Mouse (Mus musculus): Measurements from ENCODE around the gene Olfr732.

The Olfr732 gene

DNA sequence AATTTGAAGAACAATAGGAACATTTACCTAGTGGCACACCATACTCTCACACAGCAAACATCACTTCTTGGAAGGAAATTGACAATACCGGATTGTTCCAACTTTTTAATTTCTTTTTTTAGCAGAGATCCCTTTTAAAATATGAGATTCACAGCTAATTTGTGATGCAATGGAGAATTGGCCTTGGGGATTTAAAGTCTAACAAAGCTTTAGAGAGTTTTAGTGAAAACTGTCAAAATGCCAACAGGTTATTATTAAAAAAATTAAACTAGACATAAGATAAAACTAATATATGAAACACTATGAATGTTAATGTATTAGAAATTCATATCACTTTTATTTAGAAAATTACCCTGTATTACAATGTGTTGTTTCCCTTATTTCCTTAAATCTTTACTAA lies at the start of gene Olfr732:
TSS of gene Olfr732 (minus strand) at position 101 of the 400 bp plus-strand sequence.
- DNase-seq: no peak

DNA sequence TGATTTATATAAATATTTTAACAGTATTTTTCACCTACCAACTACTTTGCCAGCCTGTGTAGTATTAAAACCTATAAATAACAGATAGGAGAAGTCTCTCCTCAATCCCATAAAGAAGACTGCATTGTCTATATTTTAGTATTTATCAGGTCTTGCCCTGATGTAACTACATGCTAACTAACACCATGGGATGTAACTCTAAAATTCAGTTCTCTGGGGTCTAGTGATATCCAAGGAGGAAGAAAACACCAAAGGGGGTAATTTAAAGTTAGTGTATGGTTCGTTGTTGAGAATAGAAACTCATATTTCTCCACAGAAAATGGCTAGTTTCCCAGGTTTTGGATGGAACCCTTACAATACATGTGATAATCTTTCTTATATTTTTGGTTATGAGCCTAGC lies 42.7 kb upstream of the Olfr732 start, which contains the start of gene Olfr734:
TSS of gene Olfr734 (minus strand) at position 101 of the 400 bp plus-strand sequence.
- DNase-seq: no peak

DNA sequence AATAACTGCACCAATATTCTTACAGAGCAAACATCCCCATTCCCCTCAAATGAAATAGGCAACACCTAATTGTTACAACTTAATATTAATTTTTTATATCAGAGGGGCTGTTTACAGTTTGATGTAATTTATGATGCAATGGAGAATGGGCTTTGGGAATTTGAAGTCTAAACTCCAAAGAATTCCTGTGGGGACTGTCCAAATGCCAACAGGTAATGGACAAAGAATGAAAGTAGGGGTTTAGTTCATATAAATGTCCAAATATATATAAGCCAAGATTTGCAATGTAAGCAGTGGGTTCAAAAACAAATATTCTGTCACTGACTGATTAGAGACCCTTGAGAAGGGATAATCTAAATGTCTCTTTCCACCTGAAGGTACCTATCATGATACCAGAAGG lies 17.4 kb upstream of the Olfr732 start, which contains the start of gene Olfr733:
TSS of gene Olfr733 (minus strand) at position 101 of the 400 bp plus-strand sequence.
- no peak for DNase-seq

DNA sequence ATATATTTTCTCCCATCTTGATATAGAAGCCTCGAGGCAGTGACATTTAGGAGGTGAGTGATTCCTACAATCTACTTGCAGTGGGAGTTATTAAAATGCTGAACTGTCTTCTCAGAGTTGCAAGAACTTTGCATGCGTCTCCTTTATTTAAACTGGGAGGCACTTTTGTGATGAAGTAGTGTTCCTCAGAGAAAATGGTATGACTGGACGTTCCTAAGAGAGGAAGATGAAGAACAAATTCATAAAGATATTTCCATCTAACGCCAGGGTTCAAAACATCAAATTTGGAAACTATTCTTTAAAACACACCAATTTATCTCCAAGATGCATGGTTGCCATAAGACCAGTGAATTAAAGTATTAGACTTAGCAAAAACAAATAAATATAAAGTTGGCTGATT lies 42.2 kb downstream of the Olfr732 start, which contains the start of gene Olfr731:
TSS of gene Olfr731 (minus strand) at position 101 of the 400 bp plus-strand sequence.
- no peak for DNase-seq

Measured in cerebellum, adult 9-10 months (tissue).